Mouse (Mus musculus) E14TG2a.4 (cell line): ENCODE data around the gene Taar1.

Experiments used
- H3K27me3 ChIP-seq: 2 replicates; pipeline ENCODE4 v1.6.1; 2014; ENCODE audit warnings: low read length, control low read depth; ENCODE audit not compliant: insufficient read depth
- H3K36me3 ChIP-seq: 2 replicates; pipeline ENCODE4 v1.6.1; 2014; ENCODE audit warnings: low read length, control low read depth; ENCODE audit not compliant: insufficient read depth
- H3K4me1 ChIP-seq: replicated peaks from 2 replicates; pipeline ENCODE4 v1.6.1; 2014; ENCODE audit warnings: low read depth, low read length, control low read depth
- H3K4me3 ChIP-seq: replicated peaks from 2 replicates; pipeline ENCODE4 v1.5.1; 2014; ENCODE audit warnings: mild to moderate bottlenecking, low read length
- H3K9me3 ChIP-seq: 2 replicates; pipeline ENCODE4 v1.6.1; 2014; ENCODE audit warnings: low read length, control low read depth
- CTCF ChIP-seq: conservative IDR thresholded peaks from 2 replicates; pipeline ENCODE4 v1.5.1; 2014; ENCODE audit warnings: low read length
- NANOG ChIP-seq: IDR thresholded peaks from 2 replicates; pipeline ENCODE4 v1.6.1; 2014; ENCODE audit warnings: borderline replicate concordance, low read length, mixed read lengths
- POU5F1 ChIP-seq: IDR thresholded peaks from 2 replicates; pipeline ENCODE4 v1.6.1; 2014; ENCODE audit warnings: low read length, borderline replicate concordance

The Taar1 gene

DNA sequence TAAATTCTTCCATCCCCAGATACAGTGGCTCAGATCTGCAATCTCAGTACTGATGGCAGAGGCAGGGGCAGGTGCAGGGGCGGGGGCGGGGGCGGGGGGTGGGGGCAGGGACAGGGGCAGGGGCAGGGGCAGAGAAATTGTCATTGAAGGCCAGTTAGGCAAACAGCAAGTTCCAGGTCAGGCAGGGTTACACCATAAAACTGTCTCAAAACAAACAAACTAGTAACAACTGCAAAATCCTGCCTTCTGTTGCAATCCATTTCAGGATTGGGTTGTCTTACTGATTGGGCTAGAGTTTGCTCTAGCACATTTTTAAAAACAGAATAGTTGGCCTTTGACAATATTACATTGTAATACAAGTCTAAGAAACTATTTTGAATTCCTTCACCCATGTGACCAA is 2.3 kb downstream of the Taar1 start:
- TF ChIP-seq CTCF: no peak
- no peak for TF ChIP-seq NANOG
- Histone ChIP-seq H3K4me3 (no peak overlapping the region), H3K9me3 (peaks cover 4% of the 10 kb centered on the region), H3K27me3 (peaks cover 3% of the 10 kb centered on the region; the same call in 1 of the 2 replicates), H3K4me1 (no peaks in the 10 kb centered on the region), H3K36me3 (no peaks in the 10 kb centered on the region)

- no peaks in the 10 kb centered on the region for H3K4me1 ChIP-seq
- peaks cover 3% of the 10 kb centered on the region; the same call in 1 of the 2 replicates for H3K27me3 ChIP-seq
- TF ChIP-seq POU5F1 (no peak), NANOG (no peak), CTCF (no peak)
These were observed 3.8 kb downstream of the Taar1 start for GRCm38 (mm10) chr10:23923941-23924340.

DNA sequence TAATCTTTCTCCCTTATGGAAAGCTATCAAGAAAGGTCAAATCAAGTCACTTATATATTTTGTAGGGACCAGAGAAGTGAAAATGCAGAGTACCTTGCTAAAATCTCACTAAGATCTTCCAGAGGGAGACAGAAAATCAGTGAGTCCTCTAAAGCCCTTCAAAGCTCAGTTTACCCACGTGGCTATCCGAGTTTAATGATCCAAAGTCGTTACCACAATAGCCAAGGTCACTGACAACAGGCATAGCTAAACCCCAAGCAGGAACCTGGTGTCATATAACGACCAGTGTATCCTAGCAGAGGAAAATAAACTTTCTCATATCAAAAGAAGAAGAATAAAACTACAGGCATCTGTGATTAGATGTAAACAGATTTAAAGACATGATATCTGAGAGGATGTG is 17.5 kb downstream of the Taar1 start:
- Histone ChIP-seq H3K4me3 (no peak overlapping the region), H3K4me1 (peaks cover 6% of the 10 kb centered on the region; the same call in 1 of the 2 replicates), H3K36me3 (no peaks in the 10 kb centered on the region), H3K9me3 (no peaks in the 10 kb centered on the region), H3K27me3 (no peaks in the 10 kb centered on the region)
- no peak for TF ChIP-seq CTCF
- TF ChIP-seq POU5F1: no peak
- peak; percentile 31; the same call in 1 of the 2 replicates for TF ChIP-seq NANOG

More at GRCm38 (mm10) chr10:23923941-23924340, 3.8 kb downstream of the Taar1 start:
- Histone ChIP-seq H3K9me3 (no peaks in the 10 kb centered on the region), H3K36me3 (no peaks in the 10 kb centered on the region), H3K4me3 (no peak overlapping the region)

DNA sequence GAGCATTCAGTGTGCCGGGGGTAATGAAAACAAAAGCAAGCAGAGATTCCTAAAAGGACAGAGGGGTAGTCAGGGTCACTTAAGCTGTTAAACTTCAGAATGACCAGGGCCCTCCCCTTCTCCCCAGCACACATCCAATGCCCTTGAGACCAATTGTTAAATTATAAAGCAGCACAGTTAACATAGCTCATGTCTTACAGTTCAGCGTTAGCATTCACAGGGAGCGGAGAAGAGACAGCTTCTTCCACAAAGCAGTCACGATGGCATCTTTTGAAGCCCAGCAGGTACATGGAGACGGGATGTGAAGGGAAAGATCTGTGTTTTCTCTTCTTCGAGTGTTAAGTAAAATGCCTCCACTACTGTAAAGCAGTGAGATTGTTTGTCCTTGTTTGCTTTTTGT is 18.2 kb downstream of the Taar1 start, which contains the start of gene Taar2:
Gene Taar2, plus strand, starts transcription at position 261 of the 400 bp plus-strand sequence.
- no peaks in the 10 kb centered on the region for H3K27me3 ChIP-seq
- no peaks in the 10 kb centered on the region for H3K9me3 ChIP-seq
- H3K4me3 ChIP-seq: no peak within 1 kb of the TSS
- peaks cover 6% of the 10 kb centered on the region; the same call in 1 of the 2 replicates for H3K4me1 ChIP-seq
- TF ChIP-seq POU5F1 (no peak), CTCF (no peak), NANOG (no peak; the same call in 1 of the 2 replicates)
- H3K36me3 ChIP-seq: no peaks in the 10 kb centered on the region

GRCm38 (mm10) chr10:23942465-23942864 is 22.3 kb downstream of the Taar1 start:
- peak; percentile 96 for TF ChIP-seq CTCF
- no peak for TF ChIP-seq NANOG
- TF ChIP-seq POU5F1: no peak
- Histone ChIP-seq H3K36me3 (no peaks in the 10 kb centered on the region), H3K9me3 (no peaks in the 10 kb centered on the region), H3K27me3 (no peaks in the 10 kb centered on the region), H3K4me3 (no peak overlapping the region), H3K4me1 (peaks cover 6% of the 10 kb centered on the region; the same call in 1 of the 2 replicates)

DNA sequence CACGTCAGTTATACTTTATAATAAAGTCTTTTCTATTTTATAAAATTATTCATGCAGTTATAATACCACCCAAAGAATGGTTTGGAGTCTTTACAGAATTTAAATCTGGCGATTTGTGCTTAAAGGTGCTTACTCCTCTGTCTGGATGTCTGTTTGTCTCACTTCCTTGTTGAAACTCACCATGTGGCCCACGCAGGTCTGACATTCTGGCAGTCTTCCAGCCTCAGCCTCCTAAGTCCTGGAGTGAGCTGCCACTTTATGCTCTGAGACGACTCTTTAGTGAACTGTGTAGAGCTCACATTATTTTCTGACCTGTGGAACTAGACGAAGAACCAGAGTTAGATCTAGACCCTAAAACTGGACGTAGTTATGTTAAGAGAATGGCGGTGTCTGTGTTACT is 27.9 kb downstream of the Taar1 start:
- TF ChIP-seq POU5F1: no peak
- TF ChIP-seq NANOG: no peak
- TF ChIP-seq CTCF: no peak
- H3K27me3 ChIP-seq: no peaks in the 10 kb centered on the region
- no peak overlapping the region for H3K4me3 ChIP-seq
- H3K36me3 ChIP-seq: no peaks in the 10 kb centered on the region
- no peaks in the 10 kb centered on the region for H3K4me1 ChIP-seq
- H3K9me3 ChIP-seq: no peaks in the 10 kb centered on the region

DNA sequence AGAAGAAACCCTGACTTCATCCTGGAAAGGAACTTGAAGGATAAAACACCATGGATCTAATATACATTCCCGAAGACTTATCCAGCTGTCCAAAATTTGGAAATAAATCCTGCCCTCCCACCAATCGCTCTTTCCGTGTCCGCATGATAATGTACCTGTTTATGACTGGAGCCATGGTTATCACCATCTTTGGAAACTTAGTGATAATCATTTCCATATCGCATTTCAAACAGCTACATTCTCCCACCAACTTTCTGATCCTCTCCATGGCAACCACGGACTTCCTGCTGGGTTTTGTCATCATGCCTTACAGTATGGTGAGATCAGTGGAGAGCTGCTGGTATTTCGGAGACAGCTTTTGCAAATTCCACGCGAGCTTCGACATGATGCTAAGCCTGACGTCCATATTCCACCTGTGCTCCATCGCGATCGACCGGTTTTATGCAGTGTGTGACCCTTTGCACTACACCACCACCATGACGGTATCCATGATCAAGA is 29.4 kb downstream of the Taar1 start, which contains the start of gene Taar3:
Gene Taar3, plus strand, starts transcription at position 51 of the 498 bp plus-strand sequence.
- no peaks in the 10 kb centered on the region for H3K4me1 ChIP-seq
- no peaks in the 10 kb centered on the region for H3K36me3 ChIP-seq
- TF ChIP-seq POU5F1 (no peak), CTCF (no peak), NANOG (no peak)
- H3K27me3 ChIP-seq: no peaks in the 10 kb centered on the region
- no peak within 1 kb of the TSS for H3K4me3 ChIP-seq
- H3K9me3 ChIP-seq: no peaks in the 10 kb centered on the region

DNA sequence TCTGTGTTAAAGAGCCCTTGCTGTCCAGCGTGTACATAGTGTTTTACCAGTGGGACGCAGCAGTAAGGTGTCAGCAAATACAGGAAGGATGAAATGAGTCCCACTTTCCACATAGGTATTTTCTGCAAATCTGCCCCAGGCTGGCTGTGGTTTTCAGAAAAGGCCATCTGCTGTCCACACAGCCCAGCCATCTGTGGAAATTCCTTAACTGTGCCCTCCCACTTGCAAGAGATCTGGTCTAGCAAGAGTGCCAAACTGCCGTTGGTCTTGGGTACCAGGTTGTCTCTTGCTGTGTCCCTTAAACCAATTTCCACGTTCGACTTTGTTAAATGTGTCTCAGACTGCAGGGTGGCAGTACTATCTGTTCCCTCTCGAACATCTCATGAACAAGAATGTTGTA is 31.6 kb downstream of the Taar1 start:
- no peaks in the 10 kb centered on the region for H3K27me3 ChIP-seq
- TF ChIP-seq NANOG (no peak), CTCF (no peak), POU5F1 (no peak)
- H3K4me3 ChIP-seq: no peak overlapping the region
- H3K36me3 ChIP-seq: no peaks in the 10 kb centered on the region
- no peaks in the 10 kb centered on the region for H3K4me1 ChIP-seq
- H3K9me3 ChIP-seq: no peaks in the 10 kb centered on the region

GRCm38 (mm10) chr10:23959071-23959470 is 38.9 kb downstream of the Taar1 start:
- no peaks in the 10 kb centered on the region for H3K9me3 ChIP-seq
- TF ChIP-seq NANOG: no peak
- TF ChIP-seq CTCF: no peak
- TF ChIP-seq POU5F1: no peak
- H3K36me3 ChIP-seq: no peaks in the 10 kb centered on the region
- no peak overlapping the region for H3K4me3 ChIP-seq
- no peaks in the 10 kb centered on the region for H3K4me1 ChIP-seq
- no peaks in the 10 kb centered on the region for H3K27me3 ChIP-seq
